Mouse (Mus musculus) kidney, postnatal 0 days (tissue): ENCODE measurements around the gene Dusp7. TPM values are rescaled to one million over a fixed set of nuclear protein-coding genes. Genes with fewer than 3 reads are reported as not detected.

Experiments
- ATAC-seq: fragments of 200-750 bp; cut with Nextera tagmentation; replicated peaks from 2 replicates; pipeline ENCODE4 v1.8.0; 2017; ENCODE audit warnings: low read depth, moderate number of reproducible peaks, moderate TSS enrichment, moderate library complexity; ENCODE audit not compliant: low FRiP score
- DNase-seq: peaks from one replicate; pipeline ENCODE4 v3.0.0-alpha.2; 2016; ENCODE audit warnings: low spot score
- H3K27ac ChIP-seq: fragments of 300-500 bp; sonication (generic); 2 replicates; pipeline ENCODE4 v1.5.1; 2014; ENCODE audit warnings: mild to moderate bottlenecking
- H3K27me3 ChIP-seq: fragments of 300-500 bp; sonication (generic); 2 replicates; pipeline ENCODE4 v1.6.1; 2014; ENCODE audit warnings: low read length, mixed read lengths; ENCODE audit not compliant: insufficient read depth
- H3K36me3 ChIP-seq: fragments of 300-500 bp; sonication (generic); 2 replicates; pipeline ENCODE4 v1.6.1; 2014; ENCODE audit warnings: low read length, mixed read lengths; ENCODE audit not compliant: insufficient read depth
- H3K4me1 ChIP-seq: fragments of 300-500 bp; sonication (generic); replicated peaks from 2 replicates; pipeline ENCODE4 v1.6.1; 2014; ENCODE audit warnings: antibody characterized with exemption, low read length, mixed read lengths; ENCODE audit not compliant: insufficient read depth
- H3K4me2 ChIP-seq: fragments of 300-500 bp; sonication (generic); 2 replicates; pipeline ENCODE4 v1.6.1; 2014; ENCODE audit warnings: mild to moderate bottlenecking, low read length, moderate library complexity, mixed read lengths
- H3K4me3 ChIP-seq: fragments of 300-500 bp; sonication (generic); replicated peaks from 2 replicates; pipeline ENCODE4 v1.5.1; 2014; ENCODE audit warnings: low read depth, low read length
- H3K9ac ChIP-seq: fragments of 300-500 bp; sonication (generic); 2 replicates; pipeline ENCODE4 v1.6.1; 2014; ENCODE audit warnings: low read depth, low read length
- H3K9me3 ChIP-seq: fragments of 300-500 bp; sonication (generic); replicated peaks from 2 replicates; pipeline ENCODE4 v1.6.1; 2016; ENCODE audit warnings: low read length, inconsistent platforms, mixed read lengths
- CTCF ChIP-seq: IDR thresholded peaks from 2 replicates; pipeline ENCODE4 v1.5.1; 2016; ENCODE audit warnings: antibody characterized with exemption, low read depth, mild to moderate bottlenecking, moderate library complexity
- WGBS: fragments of 180-500 bp; shearing (Covaris S2); extraction: QIAGEN DNeasy Blood & Tissue Kit; methylation state at CpG from one replicate; pipeline ENCODE4 v1.1.7; 2014; 5-methylcytosine and 5-hydroxymethylcytosine counted together
- polyA plus RNA-seq: library from polyadenylated mRNA; unstranded; fragments of >200 nt; fragmentation: Nextera tagmentation; extraction: Ambion mirVana; gene quantifications from 2 replicates; pipeline ENCODE4 v1.2.1, GENCODE M21; 2015

Dusp7 gene
- polyA plus RNA-seq, 1 experiment from 2014 or later: 15.8 TPM

- no peak for TF ChIP-seq CTCF
- 34% methylated on average over 8 of the region's 10 CpGs for WGBS
- H3K36me3 ChIP-seq: no peaks in the 10 kb centered on the region
- H3K4me1 ChIP-seq: peaks cover 12% of the 10 kb centered on the region; the same call in 1 of the 2 replicates
- H3K4me2 ChIP-seq: no peak overlapping the region
- H3K9me3 ChIP-seq: no peaks in the 10 kb centered on the region
- peak; percentile 33; the same call in 1 of the 2 replicates for ATAC-seq
- H3K27ac ChIP-seq: 0 out of 2 replicates have a peak overlapping the region, but pooled peaks have one; percentile 47
- no peak overlapping the region for H3K4me3 ChIP-seq
- no peak overlapping the region for H3K9ac ChIP-seq
- H3K27me3 ChIP-seq: no peaks in the 10 kb centered on the region
- peak; percentile 52 for DNase-seq
These were observed 12.0 kb upstream of the Dusp7 start for GRCm38 (mm10) chr9:106356323-106356844.

DNA sequence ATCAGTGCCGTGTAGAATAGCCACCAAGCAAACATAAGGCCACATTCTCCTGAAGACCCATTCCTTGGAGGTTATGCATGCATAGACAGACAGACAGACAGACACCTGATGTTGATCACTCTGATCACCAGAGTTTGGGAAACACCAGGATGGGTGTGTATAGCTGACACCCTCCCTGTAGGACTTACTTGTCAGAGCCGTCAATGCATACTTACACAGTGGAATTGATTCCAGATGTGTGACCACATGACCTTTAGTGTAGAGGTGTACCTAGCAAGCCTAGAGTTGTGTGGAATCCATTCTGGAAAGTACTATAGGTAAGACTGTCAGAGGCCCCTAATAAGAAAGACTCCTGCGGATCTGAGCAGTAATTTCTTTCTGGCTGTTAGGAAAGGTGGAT, 11.3 kb upstream of the Dusp7 start:
- Histone ChIP-seq H3K4me2 (no peak overlapping the region), H3K9me3 (no peaks in the 10 kb centered on the region), H3K4me3 (no peak overlapping the region), H3K27me3 (no peaks in the 10 kb centered on the region), H3K9ac (no peak overlapping the region), H3K36me3 (no peaks in the 10 kb centered on the region), H3K4me1 (peaks cover 12% of the 10 kb centered on the region; the same call in 1 of the 2 replicates), H3K27ac (no peak overlapping the region)
- 80% methylated on average over 3 of the region's 3 CpGs for WGBS
- no peak for ATAC-seq
- TF ChIP-seq CTCF: no peak
- DNase-seq: no peak

GRCm38 (mm10) chr9:106359297-106359696, 9.1 kb upstream of the Dusp7 start:
- peaks cover 12% of the 10 kb centered on the region; the same call in 1 of the 2 replicates for H3K4me1 ChIP-seq

DNA sequence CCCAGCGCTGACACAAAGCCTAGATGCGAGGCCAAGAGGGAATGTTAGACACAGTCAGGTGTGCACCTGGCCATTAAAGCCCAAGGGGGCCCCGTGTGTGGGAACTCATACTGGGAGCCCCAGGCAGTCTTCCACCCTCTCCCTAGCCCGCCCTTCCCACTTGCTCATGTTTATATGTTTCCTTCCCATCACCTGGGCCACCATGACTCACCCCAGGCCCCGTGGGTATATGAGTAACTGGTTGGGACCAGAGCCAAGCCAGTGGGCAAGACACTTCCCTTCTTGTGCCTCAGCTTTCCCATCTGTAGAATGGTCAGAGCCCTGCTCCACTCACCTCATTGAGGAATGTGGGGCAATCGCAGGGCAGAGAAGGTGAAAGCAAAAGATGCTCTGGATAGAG, 7.3 kb upstream of the Dusp7 start:
- Histone ChIP-seq H3K4me2 (no peak overlapping the region), H3K27ac (no peak overlapping the region), H3K4me3 (no peak overlapping the region), H3K9ac (no peak overlapping the region), H3K9me3 (no peaks in the 10 kb centered on the region), H3K4me1 (0 out of 2 replicates have a peak, but pooled peaks cover 6% of the 10 kb centered on the region), H3K27me3 (no peaks in the 10 kb centered on the region), H3K36me3 (no peaks in the 10 kb centered on the region)
- 80% methylated on average over 6 of the region's 6 CpGs for WGBS
- peak; percentile 14; the same call in 1 of the 2 replicates for ATAC-seq
- TF ChIP-seq CTCF: no peak
- DNase-seq: no peak

More at GRCm38 (mm10) chr9:106359297-106359696, 9.1 kb upstream of the Dusp7 start:
- Histone ChIP-seq H3K9ac (no peak overlapping the region), H3K27ac (no peak overlapping the region), H3K4me2 (no peak overlapping the region), H3K4me3 (no peak overlapping the region), H3K9me3 (no peaks in the 10 kb centered on the region), H3K36me3 (no peaks in the 10 kb centered on the region), H3K27me3 (no peaks in the 10 kb centered on the region)
- 70% methylated on average over 6 of the region's 6 CpGs for WGBS
- no peak for ATAC-seq
- TF ChIP-seq CTCF: no peak
- no peak for DNase-seq

- 70% methylated on average over 7 of the region's 7 CpGs for WGBS
- DNase-seq: no peak
- peaks cover 8% of the 10 kb centered on the region for H3K4me1 ChIP-seq
- no peak overlapping the region for H3K27ac ChIP-seq
- TF ChIP-seq CTCF: no peak
- H3K4me3 ChIP-seq: no peak overlapping the region
- H3K36me3 ChIP-seq: no peaks in the 10 kb centered on the region
- H3K9ac ChIP-seq: no peak overlapping the region
- no peaks in the 10 kb centered on the region for H3K27me3 ChIP-seq
- H3K9me3 ChIP-seq: no peaks in the 10 kb centered on the region
- ATAC-seq: no peak
- H3K4me2 ChIP-seq: no peak overlapping the region
These were observed 3.1 kb upstream of the Dusp7 start for GRCm38 (mm10) chr9:106365333-106365732.

DNA sequence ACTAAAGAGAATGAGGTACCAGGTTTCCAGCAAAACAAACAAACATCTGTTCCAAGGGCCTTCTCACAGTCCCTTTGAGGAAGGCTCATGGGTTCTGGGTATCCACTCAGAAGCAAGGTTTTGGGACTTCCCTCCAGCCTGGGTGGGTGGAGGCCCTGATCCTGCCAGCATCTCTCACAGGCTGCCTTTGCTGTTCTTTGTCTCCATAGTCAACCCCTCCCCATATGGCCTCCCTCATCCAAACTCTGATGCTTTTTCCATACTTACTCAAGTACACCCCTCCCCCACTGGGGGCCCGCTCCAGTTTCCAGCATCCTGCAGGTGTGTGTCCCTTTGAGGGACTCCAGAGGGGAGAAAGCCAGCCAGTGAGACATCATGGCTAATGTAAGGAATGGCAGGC, 2.2 kb upstream of the Dusp7 start:
- Histone ChIP-seq H3K27ac (no peak overlapping the region), H3K36me3 (0 out of 2 replicates have a peak, but pooled peaks cover under 1% of the 10 kb centered on the region), H3K27me3 (no peaks in the 10 kb centered on the region), H3K4me3 (no peak overlapping the region), H3K9ac (no peak overlapping the region), H3K9me3 (no peaks in the 10 kb centered on the region), H3K4me2 (no peak overlapping the region), H3K4me1 (peaks cover 17% of the 10 kb centered on the region)
- no peak for TF ChIP-seq CTCF
- 62% methylated on average over 1 of the region's 1 CpGs for WGBS
- ATAC-seq (no peak), DNase-seq (no peak)
